Mouse (Mus musculus) layer of hippocampus, adult 18-20 months (tissue): ENCODE data around the gene Fam229a. TPM values are rescaled to one million over a fixed set of nuclear protein-coding genes. Genes with fewer than 3 reads are reported as not detected.
A peak's percentile ranks its signal among the peaks of the same experiment; 100 is the strongest.
"Not testable (repeated sequence)": the region's sequence is repeated elsewhere in the genome, so short reads cannot be mapped to it uniquely, and the experiment has no call there.

Experiments used
- DNase-seq, 2 experiments: peaks; one replicate each; pipeline ENCODE4 v3.0.0; 2022; ENCODE audit warnings: low spot score in 2 of 2
- long read RNA-seq: library from polyadenylated mRNA; stranded (forward); transcript quantifications from one replicate; pipeline ENCODE4 v2.0.0, GENCODE M21; 2021
- total RNA-seq, 2 experiments: library from RNA; stranded (reverse); gene quantifications; 2 replicates each; pipeline ENCODE4 v1.2.3; 2021

The Fam229a gene
- not detected for total RNA-seq
- long read RNA-seq = 0 reads

GRCm38 (mm10) chr4:129490972-129491880 lies at the start of gene Fam229a, which contains the start of gene Tssk3:
TSS of gene Fam229a (plus strand) at chr4:129491190.
TSS of gene Tssk3 (minus strand) at chr4:129491022.
- DNase-seq = peak in 1 of 2 experiments; percentile 34

GRCm38 (mm10) chr4:129447360-129447759 lies 43.6 kb upstream of the Fam229a start:
- DNase-seq = no peak

- DNase-seq = no peak
These were observed 43.0 kb upstream of the Fam229a start for GRCm38 (mm10) chr4:129447778-129448563.

GRCm38 (mm10) chr4:129448713-129449112 lies 42.3 kb upstream of the Fam229a start:
- DNase-seq = no peak

DNA sequence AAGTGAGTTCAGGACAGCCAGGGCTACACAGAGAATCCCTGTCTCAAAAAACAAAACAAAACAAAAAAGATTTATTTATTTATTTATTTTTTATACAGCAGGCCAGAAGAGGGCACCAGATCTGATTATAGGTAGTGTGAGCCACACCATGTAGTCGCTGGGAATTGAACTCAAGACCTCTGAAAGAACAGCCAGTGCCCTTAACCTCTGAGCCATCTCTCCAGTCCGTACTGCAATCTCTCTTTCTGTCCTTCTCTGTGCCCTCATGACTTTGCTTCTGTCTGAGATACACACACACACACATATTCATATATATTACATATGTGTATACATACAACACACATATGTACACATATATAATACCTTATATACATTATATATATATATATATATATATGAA lies 40.1 kb upstream of the Fam229a start:
- no peak for DNase-seq

DNA sequence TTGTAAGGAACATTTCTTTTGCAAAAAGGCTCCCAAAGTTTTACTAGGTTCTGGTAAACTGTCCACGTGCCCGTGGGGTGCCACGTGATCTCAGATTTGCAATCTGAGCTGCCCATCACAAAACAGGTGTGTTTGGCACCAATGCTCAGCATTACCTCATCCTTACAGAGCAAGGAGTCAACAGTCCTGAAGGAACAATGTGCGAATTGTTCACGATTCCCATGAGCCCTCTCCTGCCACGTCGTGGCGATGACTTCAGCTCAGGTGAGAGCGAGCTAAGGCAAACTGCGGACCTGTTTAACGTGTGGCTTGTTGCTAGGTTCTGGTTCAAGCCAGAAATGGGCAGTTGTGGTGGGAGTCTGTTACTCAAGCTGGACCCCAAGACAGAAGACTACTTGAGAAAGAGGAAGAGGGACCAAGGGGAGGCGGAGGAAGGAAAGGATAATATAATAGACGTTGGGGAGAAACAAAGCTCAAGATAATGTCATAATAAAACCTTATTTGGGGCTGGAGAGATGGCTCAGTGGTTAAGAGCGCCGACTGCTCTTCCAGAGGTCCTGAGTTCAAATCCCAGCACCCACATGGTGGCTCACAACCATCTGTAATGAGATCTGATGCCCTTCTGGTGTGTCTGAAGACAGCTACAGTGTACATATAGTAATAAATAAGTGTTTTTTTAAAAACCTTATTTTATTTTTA lies 39.4 kb upstream of the Fam229a start:
- no peak for DNase-seq

GRCm38 (mm10) chr4:129455265-129455664 lies 35.7 kb upstream of the Fam229a start:
- peak; percentile 34 to 86 for DNase-seq

- no peak for DNase-seq
These were observed 34.9 kb upstream of the Fam229a start for GRCm38 (mm10) chr4:129456126-129456525.

DNA sequence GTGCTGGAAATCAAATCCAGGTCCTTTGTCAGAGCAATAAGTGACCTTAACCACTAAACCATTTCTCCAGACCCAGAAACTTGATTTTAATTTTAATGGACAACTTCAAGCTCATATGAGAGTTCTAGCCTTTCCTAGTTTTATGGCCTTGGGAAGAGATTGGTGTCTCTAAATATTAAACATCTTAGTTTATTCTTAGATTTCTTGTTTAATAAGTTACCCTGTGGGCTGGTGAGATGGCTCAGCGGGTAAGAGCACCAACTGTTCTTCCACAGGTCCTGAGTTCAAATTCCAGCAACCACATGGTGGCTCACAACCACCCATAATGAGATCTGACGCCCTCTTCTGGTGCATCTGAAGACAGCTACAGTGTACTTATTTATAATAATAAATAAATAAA lies 33.7 kb upstream of the Fam229a start:
- DNase-seq = not testable (repeated sequence)

GRCm38 (mm10) chr4:129459726-129460125 lies 31.3 kb upstream of the Fam229a start:
- DNase-seq = no peak

DNA sequence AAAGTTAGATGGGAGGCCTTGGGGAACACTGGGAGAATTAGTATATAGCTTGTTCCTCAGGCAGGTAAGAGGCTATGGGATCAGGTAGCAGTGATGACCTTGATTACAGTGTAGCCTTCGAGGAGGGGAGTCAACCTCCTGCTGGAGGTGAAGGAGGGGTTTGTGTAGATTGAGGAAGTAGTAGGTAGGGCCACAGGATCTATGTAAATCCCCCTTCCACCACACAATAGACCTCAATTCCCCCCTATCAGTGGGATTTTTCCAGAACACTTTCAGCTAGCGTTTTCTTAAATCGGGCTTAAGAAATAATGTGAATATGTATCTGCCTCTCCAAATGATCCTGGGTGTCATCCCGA lies 30.2 kb upstream of the Fam229a start:
- DNase-seq = no peak

- peak; percentile 99 to 100 for DNase-seq
These were observed 29.6 kb upstream of the Fam229a start, which contains the start of gene Bsdc1 for GRCm38 (mm10) chr4:129461183-129461960. TSS of gene Bsdc1 (plus strand) at chr4:129461581.

DNA sequence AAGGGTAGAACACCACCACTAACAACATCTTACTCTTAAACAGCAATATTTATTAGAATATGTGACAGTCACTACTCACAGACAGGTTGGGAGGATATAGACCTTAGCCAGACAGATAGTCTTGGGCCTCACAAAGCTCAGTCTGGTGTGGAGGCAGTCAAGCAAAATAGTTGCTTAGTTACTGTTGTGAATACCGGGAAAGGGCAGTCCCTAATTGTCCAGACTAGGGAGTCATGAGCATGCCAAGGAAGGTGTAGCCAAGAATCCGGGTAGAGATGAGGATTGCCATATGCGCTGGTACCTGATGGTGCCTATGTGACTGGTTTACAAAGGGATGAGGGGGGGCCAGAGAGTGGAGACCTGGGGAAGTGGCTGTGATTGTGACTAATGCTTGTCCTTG lies 28.9 kb upstream of the Fam229a start:
- DNase-seq = no peak

GRCm38 (mm10) chr4:129463097-129464059 lies 27.6 kb upstream of the Fam229a start:
- no peak for DNase-seq

- DNase-seq = no peak
These were observed 26.6 kb upstream of the Fam229a start for GRCm38 (mm10) chr4:129464286-129464815.

GRCm38 (mm10) chr4:129476047-129476446 lies 14.9 kb upstream of the Fam229a start:
- no peak for DNase-seq

DNA sequence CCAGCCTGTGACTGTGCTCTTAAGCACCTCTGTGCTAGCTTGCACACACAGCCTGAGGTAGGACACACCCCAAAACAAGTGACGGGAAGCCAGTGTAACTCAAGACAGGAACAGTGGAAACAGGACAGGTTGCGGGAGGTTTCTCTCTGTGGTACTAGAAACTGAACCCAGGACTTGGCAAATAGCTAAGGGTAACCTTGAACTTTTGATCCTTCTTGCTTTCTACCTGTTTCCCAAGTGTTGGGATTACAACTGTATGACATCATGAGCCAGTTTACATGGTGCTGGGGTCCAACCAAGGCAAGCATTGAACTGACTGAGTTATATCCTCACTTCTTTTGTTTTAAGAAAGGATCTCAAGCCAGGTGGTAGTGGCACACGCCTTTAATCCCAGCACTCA lies 11.1 kb upstream of the Fam229a start:
- DNase-seq = no peak

GRCm38 (mm10) chr4:129481090-129481489 lies 9.9 kb upstream of the Fam229a start:
- peak; percentile 50 to 69 for DNase-seq

DNA sequence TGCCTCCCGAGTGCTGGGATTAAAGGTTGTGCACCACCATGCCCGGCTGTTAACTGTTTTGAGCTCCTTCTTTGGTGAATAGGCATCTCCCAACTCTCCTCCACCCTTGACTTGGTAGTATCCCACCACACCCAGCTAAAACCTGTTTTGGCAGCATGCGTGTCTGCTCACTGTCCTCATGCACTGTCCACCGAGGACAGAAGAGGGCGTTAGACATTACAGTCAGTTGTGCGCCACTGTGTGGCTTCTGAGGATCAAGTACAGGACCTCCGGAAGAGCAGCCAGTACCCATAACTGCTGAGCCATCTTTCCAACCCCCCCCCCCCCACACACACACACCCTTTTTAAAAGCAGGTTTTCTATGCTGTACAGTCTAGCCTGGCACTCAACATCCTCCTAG lies 3.7 kb downstream of the Fam229a start:
- no peak for DNase-seq
